Mouse (Mus musculus): ENCODE measurements at regions not wholly inside any gene's neighbourhood (a gene's known extent, or its start where the extent isn't known, plus 50 kb on each side); places are given as distances from the start of the nearest gene placed in this dataset.
"Not testable (repeated sequence)": the region's sequence is repeated elsewhere in the genome, so short reads cannot be mapped to it uniquely, and the experiment has no call there.

DNA sequence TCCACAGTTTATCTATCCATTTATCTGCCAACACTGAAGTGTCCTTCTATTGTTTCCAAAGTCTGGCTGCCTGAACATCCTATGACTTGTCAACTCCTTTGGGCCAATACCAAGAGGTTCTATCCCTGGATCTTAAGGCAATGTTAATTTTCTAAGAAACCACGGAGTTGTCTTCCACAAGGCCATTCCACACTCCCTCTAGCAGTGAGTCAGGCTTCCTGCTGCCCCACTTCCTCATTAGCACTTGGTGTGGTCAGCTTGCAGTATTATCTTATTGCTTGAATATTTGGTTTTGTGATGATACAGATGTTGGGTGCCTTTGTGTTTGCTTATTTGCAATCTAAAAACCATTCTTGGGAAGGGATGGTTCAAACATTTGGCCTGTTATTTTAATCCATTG lies 87.5 kb upstream of the Ppp2r2d start:
- DNase-seq, result no peak

DNA sequence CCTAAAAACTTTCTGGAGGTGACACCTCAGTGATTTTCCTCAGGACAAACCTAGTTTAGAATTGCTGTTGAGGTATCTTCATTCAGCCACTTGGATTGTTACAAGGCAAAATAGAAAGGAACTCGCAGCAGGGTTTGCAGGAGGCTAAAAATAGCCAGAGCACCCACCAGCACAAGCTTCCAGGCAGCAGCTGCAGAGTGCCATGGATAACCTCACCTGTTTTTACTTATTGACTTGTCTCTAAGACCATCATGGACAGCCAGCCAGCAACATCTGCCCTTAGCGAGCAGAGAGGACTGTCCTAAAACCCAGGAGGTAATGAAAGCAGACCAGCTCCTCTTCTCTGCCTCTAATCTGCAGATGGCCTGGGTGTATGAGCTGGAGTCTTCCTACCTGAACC lies 97.4 kb upstream of the Ppp2r2d start:
- no peak for DNase-seq

DNA sequence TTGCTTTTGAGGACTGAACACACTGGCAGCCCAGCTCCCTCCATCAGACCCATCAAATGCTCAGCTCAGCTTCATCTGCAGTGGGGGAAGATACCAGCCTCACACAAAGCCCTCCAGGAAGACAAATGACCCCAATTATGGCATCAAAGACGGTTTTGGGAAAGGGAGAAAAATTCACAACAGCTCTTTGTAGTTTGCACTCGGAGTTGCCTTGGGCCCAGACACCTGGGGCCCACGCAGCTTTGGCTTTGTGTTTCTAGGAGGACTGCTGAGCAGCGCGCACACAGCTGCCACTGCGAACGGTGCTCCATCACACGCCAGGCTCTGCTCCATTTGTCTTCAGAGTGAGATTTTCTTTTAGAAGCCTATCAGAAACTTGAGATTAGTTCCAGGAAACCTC lies 99.3 kb upstream of the Ppp2r2d start:
- DNase-seq, result no peak

DNA sequence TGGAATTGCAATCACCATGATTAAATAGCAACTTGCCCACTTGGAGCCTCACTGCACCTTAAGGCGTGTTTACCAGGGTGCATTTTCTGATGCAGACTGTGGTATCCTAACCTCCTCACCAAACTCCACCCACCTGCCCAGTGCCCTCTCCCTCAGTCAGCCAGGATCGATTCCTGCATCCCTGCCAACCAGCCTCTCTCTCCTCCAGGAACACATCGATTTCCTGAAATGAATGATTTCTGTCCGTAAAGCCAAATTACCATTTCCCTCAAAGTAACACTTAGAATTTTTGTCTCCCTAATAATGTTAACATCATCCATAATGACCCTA lies 103.4 kb upstream of the Ppp2r2d start:
- no peak for DNase-seq

DNA sequence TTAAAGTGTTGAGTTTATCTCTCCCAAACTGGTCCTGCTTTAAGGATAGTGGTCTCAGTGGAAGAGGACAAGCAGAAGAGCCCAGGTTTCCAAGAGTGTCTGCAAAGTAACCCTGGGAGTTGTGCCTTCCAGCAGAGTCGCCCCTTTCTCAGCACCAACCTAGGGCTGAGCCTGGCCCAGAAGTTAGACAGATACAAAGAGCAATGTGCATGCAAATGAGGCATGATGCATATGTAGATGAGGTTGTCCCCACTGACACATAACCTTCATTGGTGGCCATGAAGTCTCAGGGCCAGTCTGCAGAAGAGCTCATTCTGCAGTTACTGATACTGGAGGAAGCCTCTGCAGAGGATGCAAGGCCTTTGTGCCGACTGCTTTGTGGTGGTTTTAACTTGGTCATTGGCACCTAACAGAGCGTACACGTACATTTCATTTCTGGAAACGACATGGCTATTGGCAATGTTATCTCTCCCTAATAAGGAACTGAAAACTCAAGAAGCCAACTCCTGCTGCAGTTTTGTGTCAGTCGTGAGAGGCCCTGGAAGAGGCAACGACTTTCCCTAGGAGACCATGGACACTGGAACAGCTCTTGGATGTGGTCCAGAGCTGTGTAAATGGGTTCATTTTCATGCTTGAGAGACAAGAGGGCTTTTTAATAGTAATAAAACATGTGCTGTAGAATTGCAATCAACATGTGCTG lies 103.9 kb upstream of the Ppp2r2d start:
- no peak for DNase-seq

DNA sequence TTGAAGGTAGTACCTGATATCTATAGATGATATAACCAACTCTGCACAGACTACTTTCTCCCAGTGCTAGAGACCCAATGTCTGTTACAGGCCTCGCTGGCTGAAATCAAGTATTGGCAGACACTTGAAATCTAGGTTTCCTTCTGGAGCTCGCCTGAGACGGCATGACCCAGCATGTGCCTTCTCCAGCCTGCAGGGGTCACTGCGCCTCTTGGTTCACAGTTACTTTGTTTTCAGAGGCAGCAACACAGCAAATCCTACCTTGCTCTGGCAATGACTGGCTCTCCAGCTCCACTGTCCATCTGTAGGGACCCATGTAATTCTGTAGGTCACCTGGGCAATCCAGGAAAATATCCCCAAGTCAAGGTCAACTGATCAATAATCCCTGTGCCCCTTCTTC lies 111.6 kb upstream of the Ppp2r2d start:
- DNase-seq, result no peak

DNA sequence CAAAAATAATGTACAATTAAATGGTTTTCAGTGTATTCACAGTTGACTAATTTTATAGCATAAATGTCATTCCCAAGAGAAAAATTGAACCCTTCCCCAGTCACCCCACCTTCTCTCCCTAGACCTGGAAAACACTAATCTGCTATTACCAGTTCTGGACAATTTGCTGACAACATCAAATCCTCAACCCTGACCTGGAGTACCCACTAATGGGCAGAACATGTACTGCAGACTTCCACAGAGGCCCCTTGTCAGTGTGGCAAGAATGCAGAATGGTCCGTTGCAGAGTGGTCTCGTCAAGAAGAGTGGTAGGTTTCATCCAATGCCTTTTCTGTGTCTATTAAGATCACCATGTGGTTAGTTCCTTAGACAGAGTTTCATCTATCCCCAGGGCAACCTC lies 121.0 kb upstream of the Ppp2r2d start:
- DNase-seq, result no peak

DNA sequence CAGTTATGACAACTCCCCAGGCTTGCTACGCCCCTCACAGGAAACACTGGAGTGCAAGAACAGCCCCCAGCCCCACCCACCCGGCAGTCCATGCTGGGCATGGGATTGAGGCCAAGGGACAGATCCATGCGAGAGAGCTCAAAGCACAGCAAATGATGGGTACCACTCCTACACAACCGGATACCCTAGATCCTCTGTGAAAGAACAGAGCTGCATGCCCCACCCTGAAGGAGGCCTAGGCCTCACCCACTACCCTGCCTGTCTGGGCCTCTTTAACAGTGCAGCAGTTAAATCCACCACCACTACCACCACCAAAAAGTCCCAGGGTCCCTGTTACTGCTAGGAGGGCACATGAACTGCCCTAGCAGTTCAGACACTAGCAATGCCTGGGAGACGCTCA lies 126.3 kb upstream of the Ppp2r2d start:
- DNase-seq, result no peak

DNA sequence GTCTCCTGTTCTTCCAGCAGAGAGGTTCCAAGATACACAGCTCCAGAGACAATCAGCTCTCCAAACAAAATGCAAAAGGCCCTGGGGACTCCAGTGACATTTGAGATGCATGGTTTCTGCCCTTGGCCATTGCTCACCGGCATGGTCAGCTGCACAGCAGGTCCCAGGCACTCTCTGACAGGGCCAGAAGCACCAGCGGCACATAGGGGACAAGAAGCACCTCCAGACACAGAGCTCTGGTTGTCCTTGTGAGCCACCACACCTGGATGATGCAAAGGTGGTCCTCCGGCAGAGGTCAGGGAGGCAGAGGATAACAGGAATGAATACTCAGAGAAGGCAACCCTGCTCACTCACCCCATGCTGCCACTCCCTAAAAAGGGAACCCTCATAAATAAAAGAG lies 126.8 kb upstream of the Ppp2r2d start:
- no peak for DNase-seq

DNA sequence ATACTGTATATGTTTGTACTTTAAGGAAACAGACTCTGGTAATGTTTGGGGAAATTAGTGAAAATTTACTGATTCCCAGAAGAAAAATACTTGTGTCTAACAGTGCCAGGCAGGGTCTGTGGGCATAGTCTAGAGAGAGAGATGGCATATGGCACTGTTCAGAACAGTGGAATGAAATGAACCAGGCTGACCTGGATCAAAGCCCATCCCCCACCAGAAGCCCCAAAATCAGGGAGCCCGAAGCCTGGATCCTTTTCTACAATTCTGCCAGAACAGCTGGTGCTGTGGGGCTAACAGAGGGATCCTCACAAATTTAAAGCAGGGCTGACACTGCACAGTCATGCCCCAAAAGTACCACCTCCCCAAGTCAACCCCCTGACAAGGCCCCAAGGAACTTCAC lies 131.1 kb upstream of the Ppp2r2d start:
- no peak for DNase-seq

DNA sequence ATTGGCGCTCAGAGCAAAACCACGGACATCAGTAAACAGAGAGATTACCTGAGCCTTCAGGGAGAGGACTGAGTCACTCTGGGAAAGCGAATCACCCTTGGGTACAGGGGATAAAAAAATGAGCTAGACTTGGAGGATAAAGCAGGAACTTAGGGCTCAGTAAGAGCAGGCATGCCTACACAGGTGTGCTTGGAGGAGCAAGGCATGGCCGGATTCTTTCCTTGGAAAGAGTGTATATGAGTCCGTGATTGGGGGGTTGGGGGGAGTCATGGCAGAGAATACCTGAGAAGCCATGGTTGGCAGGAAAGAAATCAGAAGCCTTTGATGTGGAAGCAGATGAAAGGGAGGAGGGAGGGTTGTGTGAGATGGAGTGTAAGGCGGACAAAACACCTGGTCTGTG lies 137.5 kb upstream of the Ppp2r2d start:
- DNase-seq, result no peak

DNA sequence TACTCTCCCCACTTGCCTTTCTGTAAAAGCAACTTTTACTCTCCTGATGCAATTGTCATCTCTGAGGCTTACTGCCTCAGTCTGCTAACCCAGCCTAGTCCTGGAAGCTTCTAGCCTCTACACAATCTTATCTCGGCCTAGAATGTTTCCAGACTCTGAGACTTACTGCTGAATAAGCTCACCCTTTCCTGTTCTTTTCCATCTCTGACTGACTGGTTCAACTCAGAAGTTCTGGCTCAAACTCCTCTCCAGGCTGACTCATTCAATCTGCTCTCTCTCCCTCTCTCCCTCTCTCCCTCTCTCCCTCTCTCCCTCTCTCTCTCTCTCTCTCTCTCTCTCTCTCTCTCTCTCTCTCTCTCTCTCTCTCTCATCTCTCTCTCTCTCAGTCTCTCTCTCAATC lies 146.3 kb upstream of the Ppp2r2d start:
- not testable (repeated sequence) for DNase-seq

DNA sequence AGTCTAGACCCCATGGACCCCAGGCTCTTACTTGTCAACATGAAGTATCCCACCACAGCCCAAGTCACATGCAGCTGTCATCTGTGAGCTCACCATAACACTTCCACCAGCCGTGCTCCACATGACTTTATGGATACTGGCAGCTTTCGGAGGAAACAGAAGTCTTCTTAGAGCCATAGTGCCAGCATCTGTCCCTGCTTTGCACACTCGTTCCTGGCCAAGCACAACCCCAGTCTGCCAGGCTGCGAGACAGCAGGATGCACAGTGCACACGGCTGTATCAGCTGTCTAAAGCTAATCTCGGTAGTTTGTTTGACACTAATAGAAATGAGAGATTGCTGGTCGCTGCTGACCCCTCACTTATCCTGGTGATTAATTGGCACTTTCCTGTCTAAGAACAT lies 163.7 kb upstream of the Ppp2r2d start:
- no peak for DNase-seq

DNA sequence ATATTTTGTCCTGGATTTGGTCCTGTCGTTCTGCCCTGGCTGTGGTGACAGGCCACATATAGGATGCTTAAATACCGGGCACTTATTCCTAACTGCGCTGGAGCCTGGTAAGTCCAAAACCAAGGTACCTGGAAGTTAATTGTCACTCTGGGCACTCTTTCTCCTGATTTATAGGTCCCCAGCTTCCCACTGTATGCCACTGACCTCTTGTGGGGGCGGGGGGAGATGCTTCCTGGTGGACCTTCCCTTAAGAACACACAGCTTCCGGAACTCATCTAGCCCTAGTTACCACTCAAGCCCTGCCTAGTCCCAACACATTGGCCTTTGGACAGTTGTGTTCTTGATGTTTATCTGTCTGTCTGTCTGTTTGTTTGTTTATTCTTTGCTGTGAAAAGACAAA lies 165.3 kb upstream of the Ppp2r2d start:
- no peak for DNase-seq

DNA sequence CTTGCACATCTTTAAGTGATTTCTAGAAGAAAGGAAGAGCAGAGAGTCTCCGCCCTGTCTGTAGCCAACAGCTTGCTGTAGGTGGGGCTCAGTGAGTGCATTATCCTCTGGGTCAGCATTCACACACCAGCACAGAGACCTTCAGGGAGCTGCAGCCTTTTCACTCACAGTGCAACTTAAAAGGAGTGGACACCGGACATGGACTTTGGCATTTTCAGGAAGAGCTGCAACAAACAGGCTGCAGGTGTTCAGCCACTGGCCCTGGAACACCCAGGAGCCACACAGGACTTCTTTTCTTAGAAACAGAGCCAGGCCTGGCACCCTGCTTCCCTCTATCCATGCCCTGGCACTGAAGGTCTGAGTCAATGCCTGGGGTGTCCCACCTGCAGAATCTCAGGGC lies 166.3 kb upstream of the Ppp2r2d start:
- DNase-seq, result no peak

DNA sequence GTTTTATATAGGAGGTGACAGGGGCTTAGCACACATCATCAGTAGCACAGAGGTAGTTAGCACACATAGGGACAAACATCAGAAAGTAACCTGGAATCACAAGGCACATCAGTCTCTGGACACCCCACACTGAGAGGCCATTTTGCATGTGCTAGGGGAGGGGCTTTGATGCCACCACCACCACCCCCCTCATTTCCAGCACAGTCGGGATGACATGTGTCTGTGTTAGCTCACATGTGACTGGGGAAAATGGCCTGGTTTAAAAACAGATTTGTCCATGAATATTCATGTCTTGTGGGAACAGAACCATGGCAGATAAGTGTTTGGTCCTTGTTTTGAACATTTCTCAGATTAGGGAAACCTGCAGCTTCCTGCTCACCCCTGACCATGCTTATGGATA lies 172.9 kb upstream of the Ppp2r2d start:
- DNase-seq, result no peak

DNA sequence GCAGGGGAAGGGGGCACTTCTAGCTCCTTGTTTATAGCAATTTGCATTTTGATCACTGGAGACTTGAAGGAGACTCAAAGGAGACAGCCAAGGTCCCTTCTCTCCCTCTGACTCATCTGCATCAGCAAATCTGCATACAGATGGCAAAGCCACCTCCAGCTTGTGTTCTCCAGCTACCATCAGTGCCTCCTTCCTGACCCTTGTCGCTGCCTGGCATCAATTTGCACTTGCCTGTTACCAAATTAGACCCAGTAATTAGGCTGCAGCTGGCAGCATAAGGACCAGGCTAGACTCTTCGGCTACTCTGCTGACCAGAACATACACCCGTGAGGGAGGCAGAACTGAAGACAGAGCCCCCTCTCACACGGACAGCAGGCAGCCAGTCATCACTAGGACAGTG lies 177.5 kb upstream of the Ppp2r2d start:
- no peak for DNase-seq

DNA sequence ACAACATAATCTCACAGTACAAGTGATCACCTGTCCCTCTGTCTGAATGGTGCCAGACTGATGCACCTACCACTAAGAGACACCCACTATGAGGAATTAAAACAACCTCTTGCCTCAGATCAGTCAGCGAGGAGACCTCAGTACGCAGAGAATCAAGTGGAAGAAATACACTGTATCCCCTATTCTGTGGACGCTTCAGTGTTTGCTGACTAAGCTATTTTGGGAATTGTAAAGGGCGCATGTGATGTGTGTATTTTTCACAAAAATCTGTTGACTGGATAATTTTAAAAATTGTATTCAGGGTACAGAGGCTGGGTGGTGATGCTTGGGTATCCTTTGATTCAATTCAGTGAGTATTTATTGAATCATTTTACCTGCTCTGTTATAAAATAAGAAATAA lies 185.8 kb upstream of the Ppp2r2d start:
- no peak for DNase-seq

DNA sequence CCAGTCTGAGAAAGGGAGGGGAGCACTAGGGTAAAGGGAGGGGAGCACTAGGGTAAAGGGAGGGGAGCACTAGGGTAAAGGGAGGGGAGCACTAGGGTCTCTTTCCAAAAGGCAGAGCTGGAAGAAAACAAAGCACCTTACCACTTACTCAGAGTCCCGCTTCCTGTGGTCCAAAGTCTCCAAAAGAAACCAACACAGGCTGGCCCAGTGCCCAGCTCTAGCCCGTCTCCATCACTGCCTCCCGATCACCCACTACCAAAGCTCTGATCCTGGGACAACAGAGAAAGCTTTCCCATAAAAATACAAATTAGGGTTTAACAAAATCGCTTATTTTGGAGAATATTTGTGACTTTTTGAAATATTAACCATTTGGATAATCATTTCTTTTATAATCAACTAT lies 188.4 kb upstream of the Ppp2r2d start:
- no peak for DNase-seq

DNA sequence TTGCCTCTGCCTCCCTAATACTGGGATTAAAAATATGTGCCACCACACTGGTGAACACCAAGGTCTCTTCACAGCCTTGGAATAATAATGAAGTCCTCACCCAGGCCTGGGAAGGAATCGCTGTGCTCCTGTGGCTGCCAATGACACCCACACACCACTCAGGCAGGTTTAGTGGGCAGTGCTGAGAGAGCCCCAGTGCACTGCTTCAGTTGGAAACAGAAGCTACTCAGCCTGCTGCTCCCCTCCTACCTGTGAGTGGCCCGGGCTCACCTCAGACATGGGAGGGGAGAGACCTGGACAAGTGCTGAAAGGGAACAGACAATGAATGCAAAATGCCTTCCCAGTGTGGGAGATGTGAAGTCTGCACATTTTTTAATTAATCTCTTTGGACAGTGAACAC lies 188.8 kb upstream of the Ppp2r2d start:
- peak; percentile 9 for DNase-seq

DNA sequence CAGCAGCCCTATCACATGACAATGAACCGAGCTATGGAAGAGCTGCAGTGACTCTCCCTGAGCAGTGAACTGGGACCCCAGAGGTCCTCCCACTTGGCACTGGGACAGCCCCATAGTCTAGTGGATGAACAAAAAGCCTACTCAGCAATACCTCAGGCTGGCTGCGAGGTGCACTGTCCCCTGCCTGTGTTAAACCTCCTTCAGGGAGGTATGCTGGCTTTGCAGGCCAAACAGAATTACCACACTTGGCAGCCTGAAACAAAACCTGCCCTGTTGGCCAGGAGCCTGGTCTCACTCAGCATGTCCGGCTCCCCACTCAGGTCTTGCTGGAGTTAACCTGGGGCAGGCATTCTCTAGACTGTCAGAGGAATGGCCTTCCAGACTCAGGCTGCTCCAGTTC lies 189.9 kb upstream of the Ppp2r2d start:
- DNase-seq, result peak; percentile 81

DNA sequence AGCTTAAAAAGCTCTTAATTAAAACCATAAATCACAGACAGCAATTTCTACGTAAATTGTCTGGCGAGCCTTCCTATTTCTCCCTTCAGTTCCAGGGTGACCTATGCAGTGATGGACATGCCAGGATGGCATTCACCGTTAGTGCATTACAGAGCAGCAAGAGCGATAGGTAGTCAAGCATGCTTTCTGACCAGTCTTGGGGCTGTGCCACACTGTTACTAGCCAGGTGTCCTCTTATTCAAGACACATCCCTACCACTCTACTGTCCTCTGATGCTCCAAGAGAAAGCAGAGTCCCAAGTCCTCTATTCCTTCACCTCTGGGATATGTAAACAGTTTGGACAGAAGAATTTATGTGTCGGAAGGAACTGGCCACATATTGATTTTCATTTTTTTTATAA lies 194.9 kb upstream of the Ppp2r2d start:
- no peak for DNase-seq

DNA sequence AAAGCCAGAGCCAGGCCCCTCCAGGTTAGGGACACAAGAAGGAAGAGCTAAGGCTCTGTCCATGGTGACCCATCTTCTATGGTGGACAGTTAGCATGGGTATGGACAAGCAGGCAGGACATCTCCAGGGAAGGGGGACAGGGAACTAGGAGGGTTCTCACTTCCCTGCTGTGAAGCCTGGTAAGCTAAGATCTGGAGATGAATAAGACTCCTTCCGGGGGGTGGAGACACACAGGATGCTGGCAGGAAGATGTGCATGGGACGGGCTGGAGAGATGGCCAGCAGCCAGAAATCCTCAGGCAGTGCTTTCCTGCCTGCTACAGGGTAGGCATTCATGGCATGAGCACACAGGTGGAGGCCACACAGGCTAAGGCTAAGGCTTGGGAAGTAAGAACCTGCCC lies 198.2 kb upstream of the Ppp2r2d start:
- DNase-seq, result no peak

DNA sequence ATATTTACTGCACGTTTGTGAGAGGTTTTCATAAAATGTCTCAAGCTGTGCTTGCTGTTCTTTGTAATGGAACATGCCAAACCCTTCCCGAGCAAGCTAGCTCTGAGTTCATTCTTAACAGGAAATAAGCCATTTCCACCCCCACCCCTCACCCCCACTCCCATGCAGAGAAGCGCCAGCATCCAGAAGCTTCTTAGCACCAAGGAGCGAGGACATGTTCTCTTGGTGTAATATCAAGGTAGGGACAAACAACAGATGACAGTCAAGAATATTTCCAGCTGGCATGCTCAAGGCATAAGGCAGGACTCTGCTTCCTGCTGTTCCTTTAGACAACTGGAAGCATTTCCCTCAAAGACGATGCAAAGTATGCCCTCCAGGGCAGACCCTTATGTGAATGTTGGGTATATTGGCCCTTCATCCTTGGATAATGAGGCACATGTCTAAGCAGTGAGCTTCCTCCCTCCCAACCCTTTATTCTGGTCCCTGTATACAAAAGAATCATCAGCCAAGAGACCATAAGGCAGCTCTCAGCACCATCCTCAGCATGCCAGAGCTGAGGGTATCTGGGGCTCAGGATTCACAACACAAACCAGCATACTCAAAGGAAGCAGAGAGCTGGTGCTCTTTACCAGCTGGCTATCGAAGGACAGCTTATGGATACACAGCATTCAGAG lies 205.2 kb upstream of the Ppp2r2d start:
- peak; percentile 17 for DNase-seq

DNA sequence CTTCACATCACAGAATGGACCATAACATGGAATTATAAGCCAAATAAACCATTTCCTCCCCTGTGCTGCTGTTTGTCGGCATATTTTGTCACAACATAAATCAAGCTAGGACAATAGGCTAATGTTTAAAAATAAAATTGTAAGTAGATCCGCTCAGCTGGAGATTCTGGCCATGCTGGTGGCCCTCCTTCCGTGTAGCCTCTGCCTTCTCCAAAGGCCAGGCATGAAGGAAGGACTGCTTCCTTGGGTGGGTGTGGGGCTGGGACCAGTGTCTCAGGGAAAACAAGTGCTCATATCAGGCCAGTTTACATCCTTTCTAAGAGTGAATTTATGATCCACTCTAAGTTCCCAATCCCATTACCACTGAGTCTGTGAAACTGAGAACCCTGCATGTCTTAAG lies 206.3 kb upstream of the Ppp2r2d start:
- DNase-seq, result no peak

All from cerebellum, adult 8-10 months (tissue).